Mouse (Mus musculus): Measurements from ENCODE around the gene 9230112D13Rik.

Gene 9230112D13Rik

GRCm38 (mm10) chr14:34522701-34523100, at the start of gene 9230112D13Rik:
Gene 9230112D13Rik (minus strand): TSS chr14:34522801.
- in situ Hi-C loops (cut with MboI, MseI) = no loop called here

DNA sequence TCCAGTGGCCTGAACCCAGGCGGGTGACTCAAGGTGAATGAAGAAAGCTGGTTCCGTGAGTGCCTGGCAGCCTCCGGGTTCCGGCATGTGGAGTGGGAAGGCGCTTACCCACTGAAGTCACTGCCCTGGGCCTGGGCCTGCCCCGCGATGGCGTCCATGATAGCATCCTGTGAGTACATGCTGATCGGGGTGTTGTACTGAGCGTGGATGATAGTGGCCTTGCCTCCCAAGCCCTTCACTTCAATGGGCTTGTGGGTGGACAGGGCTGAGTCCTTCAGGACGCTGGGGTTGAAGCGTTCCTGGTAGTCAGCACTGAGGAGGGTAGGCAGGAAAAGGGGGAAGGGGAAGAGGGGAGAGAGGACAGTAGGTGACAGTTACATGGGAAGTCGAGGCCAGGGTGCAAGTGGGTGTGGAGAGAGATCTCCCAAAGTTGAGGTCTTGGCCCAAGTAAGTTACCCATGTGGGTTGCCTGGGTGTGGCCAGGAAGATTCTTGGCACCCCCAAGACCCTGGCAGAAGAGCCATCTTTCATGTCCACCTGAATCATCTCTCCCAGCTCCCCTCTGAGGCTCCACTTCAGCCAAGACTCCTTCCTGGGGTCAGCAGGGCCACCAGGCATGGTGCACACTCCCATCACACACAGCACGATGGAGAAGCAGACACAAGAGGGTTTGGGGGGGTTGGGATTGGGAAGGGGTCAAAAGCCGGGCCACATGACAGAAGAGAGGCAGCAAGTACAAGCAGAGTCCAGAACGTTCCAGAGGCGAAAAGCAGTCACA, 49.2 kb upstream of the 9230112D13Rik start:
- in situ Hi-C loops (cut with MboI, MseI) = loop anchor here (25.0 kb wide), 1 partner anchor 484 kb away; the partner anchor contains the start of gene Anxa8

DNA sequence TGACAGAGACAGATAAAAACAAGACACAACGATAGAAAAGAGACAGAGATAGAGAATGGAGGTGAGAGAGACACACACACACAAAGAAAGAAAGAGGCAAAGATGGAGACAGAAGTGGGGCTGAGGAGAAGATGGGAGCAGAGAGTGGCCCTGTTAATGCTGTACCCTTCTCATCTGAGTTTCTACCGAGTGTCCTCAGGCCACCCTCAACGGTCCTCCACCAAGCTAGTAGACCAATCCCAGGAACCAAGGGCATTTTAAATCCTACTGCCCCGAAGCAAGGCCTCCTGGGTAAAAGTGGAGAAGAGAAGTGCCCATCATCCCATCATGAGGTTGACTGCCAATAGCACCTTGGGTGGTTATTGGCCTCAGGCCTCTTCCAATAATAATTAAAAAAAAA, 48.3 kb upstream of the 9230112D13Rik start:
- in situ Hi-C loops (cut with MboI, MseI) = loop anchor here (25.0 kb wide), 1 partner anchor 484 kb away; the partner anchor contains the start of gene Anxa8

DNA sequence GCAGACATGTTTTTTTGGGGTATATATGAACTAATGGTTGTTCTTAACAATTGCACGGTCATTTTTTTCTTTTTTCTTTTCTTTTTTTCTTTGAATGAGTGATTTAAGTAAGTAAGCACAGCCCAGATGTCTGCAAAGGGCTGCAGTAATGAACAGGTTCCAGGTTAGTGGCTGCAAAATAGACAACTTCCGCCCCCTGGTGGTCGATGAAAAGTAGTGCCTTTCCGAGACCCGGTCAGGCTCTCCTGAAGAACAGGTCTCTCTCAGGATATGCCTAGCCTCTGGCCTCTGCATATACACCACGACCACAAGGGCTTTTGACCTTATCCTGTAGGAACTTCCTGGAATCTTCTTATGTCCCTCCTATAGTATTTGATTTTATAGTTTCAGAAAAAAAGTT, 47.7 kb upstream of the 9230112D13Rik start:
- in situ Hi-C loops (cut with MboI, MseI) = loop anchor here (25.0 kb wide), 1 partner anchor 483 kb away; the partner anchor contains the start of gene Anxa8

DNA sequence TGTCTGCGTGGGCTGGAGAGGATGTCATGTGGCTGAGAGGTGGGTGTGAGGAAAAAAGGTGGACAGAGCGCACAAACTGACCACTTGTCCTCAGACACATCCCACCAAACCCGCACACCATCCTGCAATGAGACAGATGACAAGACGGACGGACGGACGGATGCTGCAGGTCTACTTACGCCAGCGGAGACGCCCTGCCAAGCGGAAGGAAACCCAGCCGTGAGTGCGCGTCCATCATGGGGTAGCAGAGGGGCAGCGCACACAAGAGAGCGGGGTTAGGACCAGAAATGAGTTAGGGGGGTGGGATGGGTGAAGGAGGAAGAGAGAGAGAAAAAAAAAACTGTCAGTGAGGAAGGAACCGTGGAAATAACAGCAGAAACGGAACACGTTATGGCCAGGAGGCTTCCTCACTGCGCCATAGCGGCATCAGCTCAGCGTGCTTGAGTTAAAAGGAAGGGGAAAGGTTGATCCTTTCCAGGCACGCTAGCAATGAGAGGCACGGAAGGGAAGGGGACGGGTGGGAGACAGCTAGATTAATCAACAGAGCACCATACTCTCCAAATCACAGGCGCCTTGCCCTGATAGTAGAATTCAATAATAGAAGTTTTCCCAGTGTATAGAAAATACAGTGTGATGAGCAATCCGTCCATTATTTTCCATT, 47.1 kb upstream of the 9230112D13Rik start:
- in situ Hi-C loops (cut with MboI, MseI) = loop anchor here (25.0 kb wide), 1 partner anchor 482 kb away; the partner anchor contains the start of gene Anxa8

DNA sequence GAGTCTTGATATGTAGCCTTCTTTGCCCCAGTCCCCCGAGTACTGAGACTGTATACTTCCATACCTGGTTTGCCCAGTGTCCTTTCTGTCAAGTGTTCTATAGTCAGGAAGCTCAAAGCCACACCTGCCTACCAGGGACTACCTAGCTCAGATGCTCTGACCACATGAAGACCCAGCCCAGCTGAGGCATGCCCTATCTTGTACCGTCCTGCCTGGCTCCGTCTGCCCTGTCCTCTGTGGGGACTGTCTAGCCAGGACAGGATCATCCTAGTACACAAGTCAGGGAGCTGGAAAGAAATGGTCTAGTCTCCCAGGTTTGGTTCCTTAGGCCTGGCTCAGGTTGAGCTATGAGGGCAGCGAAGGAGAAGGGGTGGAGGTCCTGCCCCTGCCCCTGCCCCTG, 46.0 kb upstream of the 9230112D13Rik start:
- in situ Hi-C loops (cut with MboI, MseI) = loop anchor here (25.0 kb wide), 1 partner anchor 481 kb away; the partner anchor contains the start of gene Anxa8

GRCm38 (mm10) chr14:34567697-34568096, 45.1 kb upstream of the 9230112D13Rik start:
- in situ Hi-C loops (cut with MboI, MseI) = loop anchor here (25.0 kb wide), 1 partner anchor 480 kb away; the partner anchor contains the start of gene Anxa8

GRCm38 (mm10) chr14:34566530-34566929, 43.9 kb upstream of the 9230112D13Rik start:
- in situ Hi-C loops (cut with MboI, MseI) = loop anchor here (25.0 kb wide), 1 partner anchor 479 kb away; the partner anchor contains the start of gene Anxa8

GRCm38 (mm10) chr14:34565711-34566110, 43.1 kb upstream of the 9230112D13Rik start:
- in situ Hi-C loops (cut with MboI, MseI) = loop anchor here (25.0 kb wide), 1 partner anchor 478 kb away; the partner anchor contains the start of gene Anxa8

DNA sequence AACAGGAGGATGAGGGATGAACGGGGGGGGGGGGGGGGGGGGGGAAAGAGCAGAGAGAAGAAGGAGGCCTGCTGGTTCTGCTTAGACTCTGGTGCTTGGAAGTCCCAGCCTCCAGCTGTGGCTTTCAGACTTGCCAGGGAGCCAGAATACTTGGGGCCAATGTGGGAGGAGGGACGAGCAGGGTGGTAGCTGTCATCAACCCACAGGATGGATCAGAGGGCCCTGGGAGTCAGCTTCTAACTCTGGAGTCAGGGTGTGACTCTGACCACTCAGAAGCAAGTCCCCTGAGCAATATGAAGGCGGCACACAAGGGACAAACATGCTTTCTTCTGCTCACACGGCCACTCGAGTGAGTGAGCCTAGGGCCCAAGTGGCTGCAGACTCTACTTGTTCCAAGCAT, 42.0 kb upstream of the 9230112D13Rik start:
- in situ Hi-C loops (cut with MboI, MseI) = loop anchor here (25.0 kb wide), 1 partner anchor 477 kb away; the partner anchor contains the start of gene Anxa8

DNA sequence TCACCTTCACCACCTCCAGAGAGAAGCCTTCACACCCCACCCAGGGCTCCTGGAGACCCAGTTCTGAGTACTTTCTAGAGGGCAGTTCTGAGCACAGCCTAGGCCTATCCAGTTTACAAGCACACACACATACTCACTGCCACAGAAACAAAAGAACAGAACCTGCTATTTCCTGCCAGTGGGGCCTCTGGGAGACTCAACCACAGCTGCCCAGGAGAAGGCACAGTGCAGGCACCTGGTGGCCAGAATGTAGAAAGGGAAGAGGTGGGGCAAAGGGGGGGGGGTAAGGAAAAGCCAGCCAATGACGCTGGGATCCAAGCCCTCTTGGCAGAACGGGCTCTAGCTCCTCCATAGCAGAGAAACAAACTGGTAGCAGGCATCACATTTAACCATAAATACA, 39.8 kb upstream of the 9230112D13Rik start:
- in situ Hi-C loops (cut with MboI, MseI) = loop anchor here (25.0 kb wide), 1 partner anchor 475 kb away; the partner anchor contains the start of gene Anxa8

GRCm38 (mm10) chr14:34561647-34562046, 39.0 kb upstream of the 9230112D13Rik start:
- in situ Hi-C loops (cut with MboI, MseI) = loop anchor here (25.0 kb wide), 1 partner anchor 474 kb away; the partner anchor contains the start of gene Anxa8

- in situ Hi-C loops (cut with MboI, MseI) = loop anchor here (5.0 to 25.0 kb wide), 2 partner anchors 137 to 472 kb away; partner anchors contain the start of gene Anxa8
Measured at GRCm38 (mm10) chr14:34558947-34559346, 36.3 kb upstream of the 9230112D13Rik start.

- in situ Hi-C loops (cut with MboI, MseI) = loop anchor here (5.0 to 25.0 kb wide), 2 partner anchors 133 to 468 kb away; partner anchors contain the start of gene Anxa8
Measured at GRCm38 (mm10) chr14:34555211-34555610, 32.6 kb upstream of the 9230112D13Rik start.

GRCm38 (mm10) chr14:34554047-34554446, 31.4 kb upstream of the 9230112D13Rik start:
- in situ Hi-C loops (cut with MboI, MseI) = loop anchor here (25.0 kb wide), 1 partner anchor 467 kb away; the partner anchor contains the start of gene Anxa8

DNA sequence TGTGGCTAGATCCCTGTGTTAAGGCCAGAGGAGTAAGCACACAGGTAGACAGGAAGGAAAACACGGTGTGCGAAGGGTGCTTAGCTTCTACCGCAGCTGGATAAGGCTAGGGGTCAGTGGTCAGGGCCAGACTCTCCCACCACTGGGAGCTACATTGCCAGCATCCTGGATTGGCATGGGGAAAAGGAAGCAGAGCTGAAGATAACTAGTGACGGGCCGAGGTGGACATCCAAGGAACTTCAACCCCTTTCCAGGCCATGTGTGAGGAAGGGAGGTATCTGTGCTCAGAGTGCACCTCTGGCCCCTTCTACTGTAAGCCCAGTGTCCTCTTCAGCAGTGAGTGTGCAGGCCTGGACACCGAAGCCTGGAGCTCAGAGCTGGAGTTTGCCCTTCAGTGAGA, 30.9 kb upstream of the 9230112D13Rik start:
- in situ Hi-C loops (cut with MboI, MseI) = loop anchor here (25.0 kb wide), 1 partner anchor 466 kb away; the partner anchor contains the start of gene Anxa8

DNA sequence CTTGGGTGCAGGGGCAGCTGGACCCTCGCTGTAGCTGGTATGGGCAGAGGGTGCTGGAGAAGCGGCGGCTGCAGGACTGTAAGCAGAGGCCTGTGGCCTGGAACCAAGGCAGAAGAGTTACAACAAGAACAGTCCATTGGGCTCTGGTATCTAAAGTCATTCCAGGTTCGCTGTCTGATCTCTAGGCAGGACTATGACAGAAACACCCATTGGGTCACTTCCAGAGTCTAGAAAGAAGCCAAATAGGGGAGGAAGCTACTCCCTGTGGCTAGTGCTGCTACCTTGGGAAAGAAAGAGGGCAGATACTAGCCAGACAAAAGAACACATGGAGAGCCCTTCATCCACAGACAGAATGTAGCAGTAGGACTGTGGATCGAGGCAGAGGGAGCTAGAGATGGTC, 29.6 kb upstream of the 9230112D13Rik start:
- in situ Hi-C loops (cut with MboI, MseI) = loop anchor here (25.0 kb wide), 1 partner anchor 465 kb away; the partner anchor contains the start of gene Anxa8

- in situ Hi-C loops (cut with MboI, MseI) = no loop called here
Measured at GRCm38 (mm10) chr14:34549004-34549671, 26.5 kb upstream of the 9230112D13Rik start.

GRCm38 (mm10) chr14:34548391-34549001, 25.9 kb upstream of the 9230112D13Rik start:
- in situ Hi-C loops (cut with MboI, MseI) = no loop called here

DNA sequence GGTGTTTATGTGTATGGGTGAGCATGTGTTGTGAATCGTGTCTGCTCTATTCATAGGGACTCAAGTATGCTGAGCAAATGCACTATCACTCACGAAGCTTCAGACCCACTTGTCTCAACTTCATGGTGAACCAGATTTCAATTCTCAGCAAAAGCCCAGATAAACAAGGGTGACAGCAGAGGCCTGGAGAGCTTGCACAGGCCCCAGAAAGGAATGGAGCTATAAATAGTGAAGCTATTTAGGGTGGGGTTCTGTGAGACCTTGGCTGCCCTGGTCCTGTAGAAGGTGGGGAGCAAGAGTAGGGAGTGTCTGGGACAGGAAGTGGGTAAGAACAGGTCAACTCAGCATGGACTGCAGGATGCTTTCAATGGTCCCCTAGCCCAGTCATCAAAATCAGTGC, 21.9 kb upstream of the 9230112D13Rik start:
- in situ Hi-C loops (cut with MboI, MseI) = no loop called here

DNA sequence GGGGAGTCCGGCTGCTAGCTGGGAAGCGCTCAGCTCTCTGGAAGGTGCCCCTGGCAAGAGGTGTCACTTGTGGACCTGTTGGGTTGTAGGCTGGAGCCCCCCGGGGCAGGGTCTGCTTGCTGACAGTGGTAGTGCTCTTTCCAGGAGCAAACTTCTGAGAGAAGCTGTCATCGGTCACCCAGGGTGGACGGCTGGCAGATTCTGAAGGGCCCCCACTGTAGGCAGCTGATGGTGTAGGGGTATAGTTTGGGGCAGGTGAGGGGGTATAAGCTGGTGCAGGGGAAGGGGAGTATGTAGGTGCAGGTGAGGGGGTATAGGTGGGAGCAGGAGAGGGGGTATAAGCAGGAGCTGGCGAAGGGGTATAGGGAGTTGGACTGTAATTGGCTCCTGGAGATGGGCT, 21.4 kb upstream of the 9230112D13Rik start:
- in situ Hi-C loops (cut with MboI, MseI) = no loop called here
